Mouse (Mus musculus): ENCODE measurements around the gene Ptpro.

- TF ChIP-seq CHD1 (IDR thresholded peaks at IDR 0.05; ENCODE audit: low read depth, low read length), result no peak
- no peak for TF ChIP-seq SIN3A (IDR thresholded peaks at IDR 0.05; ENCODE audit: low read length)
- no peak for TF ChIP-seq ZKSCAN1 (IDR thresholded peaks at IDR 0.05; ENCODE audit: borderline replicate concordance, low read depth, low read length)
- TF ChIP-seq CTCF (conservative IDR thresholded peaks at IDR 0.05 in 1 of 2, IDR thresholded peaks at IDR 0.05 in 1 of 2; ENCODE audit: low read depth in 2 of 2, low read length in 2 of 2), result no peak
- TF ChIP-seq UBTF (IDR thresholded peaks at IDR 0.05; ENCODE audit: low read depth, low read length), result no peak
- TF ChIP-seq POLR2A (IDR thresholded peaks at IDR 0.05; ENCODE audit: low read depth, low read length), result no peak
- TF ChIP-seq PAX5 (IDR thresholded peaks at IDR 0.05; ENCODE audit: low read length), result no peak
- TF ChIP-seq ZMIZ1 (IDR thresholded peaks at IDR 0.05; ENCODE audit: low read depth, low read length), result no peak
- no peak for TF ChIP-seq HCFC1 (IDR thresholded peaks at IDR 0.05; ENCODE audit: low read depth, low read length)
- TF ChIP-seq JUN (IDR thresholded peaks at IDR 0.05; ENCODE audit: insufficient read depth, low read depth, low read length), result no peak
- TF ChIP-seq E2F4 (IDR thresholded peaks at IDR 0.05; ENCODE audit: insufficient replicate concordance, low read depth, low read length), result no peak
These were observed 242.7 kb downstream of the Ptpro start for GRCm38 (mm10) chr6:137494801-137495200.
